Mouse (Mus musculus) inflammation-experienced regulatory T-cells, adult 6 months (primary cell): ENCODE results near the gene Epm2a. TPM values are rescaled to one million over a fixed set of nuclear protein-coding genes. Genes with fewer than 3 reads are reported as not detected.
"Not testable (repeated sequence)": the region's sequence is repeated elsewhere in the genome, so short reads cannot be mapped to it uniquely, and the experiment has no call there.

ENCODE experiments used
- ATAC-seq: one replicate; pipeline ENCODE4 v1.8.0; 2017
- polyA plus RNA-seq, 3 experiments: library from polyadenylated mRNA; unstranded; fragments of 100-300 nt; shearing (Covaris generic); gene quantifications; one replicate each; pipeline ENCODE4 v1.2.1; 2017

Gene Epm2a
- not detected for polyA plus RNA-seq

GRCm38 (mm10) chr10:11343205-11344141, at the start of gene Epm2a:
Gene Epm2a, plus strand, starts transcription at chr10:11343404.
- ATAC-seq: peak; percentile 77

- ATAC-seq: no peak
These were observed 44.8 kb upstream of the Epm2a start for GRCm38 (mm10) chr10:11298418-11298817.

GRCm38 (mm10) chr10:11305365-11306053, 37.7 kb upstream of the Epm2a start:
- no peak for ATAC-seq

- ATAC-seq: no peak
These were observed 37.2 kb upstream of the Epm2a start for GRCm38 (mm10) chr10:11306054-11306367.

GRCm38 (mm10) chr10:11309866-11310265, 33.3 kb upstream of the Epm2a start:
- no peak for ATAC-seq

- ATAC-seq: no peak
These were observed 32.7 kb upstream of the Epm2a start for GRCm38 (mm10) chr10:11310481-11310880.

GRCm38 (mm10) chr10:11317856-11318454, 25.2 kb upstream of the Epm2a start:
- not testable (repeated sequence) for ATAC-seq

GRCm38 (mm10) chr10:11319446-11319970, 23.7 kb upstream of the Epm2a start:
- no peak for ATAC-seq

- ATAC-seq: no peak
These were observed 20.9 kb upstream of the Epm2a start for GRCm38 (mm10) chr10:11322316-11322715.

- ATAC-seq: peak; percentile 10
These were observed 19.9 kb upstream of the Epm2a start for GRCm38 (mm10) chr10:11323202-11323898.

- ATAC-seq: no peak
These were observed 16.7 kb upstream of the Epm2a start for GRCm38 (mm10) chr10:11326526-11326925.

GRCm38 (mm10) chr10:11344536-11345468, 1.6 kb downstream of the Epm2a start:
- ATAC-seq: no peak

- not testable (repeated sequence) for ATAC-seq
These were observed 7.2 kb downstream of the Epm2a start for GRCm38 (mm10) chr10:11350243-11350974.

- no peak for ATAC-seq
These were observed 11.4 kb downstream of the Epm2a start for GRCm38 (mm10) chr10:11354609-11355008.

GRCm38 (mm10) chr10:11361985-11362692, 18.9 kb downstream of the Epm2a start:
- no peak for ATAC-seq

GRCm38 (mm10) chr10:11362896-11363487, 19.8 kb downstream of the Epm2a start:
- no peak for ATAC-seq

- no peak for ATAC-seq
These were observed 38.1 kb downstream of the Epm2a start for GRCm38 (mm10) chr10:11381302-11381701.

- no peak for ATAC-seq
These were observed 67.7 kb downstream of the Epm2a start for GRCm38 (mm10) chr10:11410926-11411325.

- ATAC-seq: no peak
These were observed 76.9 kb downstream of the Epm2a start for GRCm38 (mm10) chr10:11420071-11420470.
